Mouse (Mus musculus) midbrain, embryonic 16.5 days (tissue): Measurements from ENCODE around the gene Mgat4e. TPM values are rescaled to one million over a fixed set of nuclear protein-coding genes. Genes with fewer than 3 reads are reported as not detected.

Experiments used
- ATAC-seq: fragments of 200-750 bp; cut with Nextera tagmentation; 2 replicates; pipeline ENCODE4 v1.8.0; 2017; ENCODE audit warnings: moderate TSS enrichment
- H3K27ac ChIP-seq: fragments of 300-500 bp; sonication (generic); 2 replicates; pipeline ENCODE4 v1.5.1; 2014; ENCODE audit warnings: mild to moderate bottlenecking, low read length, mixed read lengths
- H3K27me3 ChIP-seq: fragments of 300-500 bp; sonication (generic); 2 replicates; pipeline ENCODE4 v1.6.1; 2014; ENCODE audit warnings: low read depth, low read length, mixed read lengths; ENCODE audit not compliant: control insufficient read depth, insufficient read depth
- H3K36me3 ChIP-seq: fragments of 300-500 bp; sonication (generic); 2 replicates; pipeline ENCODE4 v1.6.1; 2014; ENCODE audit warnings: mild to moderate bottlenecking, low read length, moderate library complexity, mixed read lengths; ENCODE audit not compliant: control insufficient read depth, insufficient read depth
- H3K4me1 ChIP-seq: fragments of 300-500 bp; sonication (generic); 2 replicates; pipeline ENCODE4 v1.6.1; 2014; ENCODE audit warnings: mild to moderate bottlenecking, low read length, mixed read lengths; ENCODE audit not compliant: control insufficient read depth, insufficient read depth
- H3K4me2 ChIP-seq: fragments of 300-500 bp; sonication (generic); 2 replicates; pipeline ENCODE4 v1.6.1; 2014; ENCODE audit warnings: mild to moderate bottlenecking, low read length, mixed read lengths
- H3K4me3 ChIP-seq: fragments of 300-500 bp; sonication (generic); 2 replicates; pipeline ENCODE4 v1.5.1; 2014; ENCODE audit warnings: low read depth, mild to moderate bottlenecking, low read length, moderate library complexity, mixed read lengths
- H3K9ac ChIP-seq: fragments of 300-500 bp; sonication (generic); 2 replicates; pipeline ENCODE4 v1.6.1; 2014; ENCODE audit warnings: low read depth, low read length, mixed read lengths
- H3K9me3 ChIP-seq: fragments of 300-500 bp; sonication (generic); replicated peaks from 2 replicates; pipeline ENCODE4 v1.6.1; 2014; ENCODE audit warnings: mild to moderate bottlenecking, low read length, mixed read lengths; ENCODE audit not compliant: control insufficient read depth, poor library complexity, severe bottlenecking
- WGBS: fragments of 180-500 bp; shearing (Covaris S2); extraction: QIAGEN DNeasy Blood & Tissue Kit; methylation state at CpG from one replicate; pipeline ENCODE4 v1.1.7; 2014; 5-methylcytosine and 5-hydroxymethylcytosine counted together
- polyA plus RNA-seq: library from polyadenylated mRNA; unstranded; fragments of >200 nt; fragmentation: Nextera tagmentation; extraction: Ambion mirVana; gene quantifications from 2 replicates; pipeline ENCODE4 v1.2.1, GENCODE M21; 2015

The Mgat4e gene
- polyA plus RNA-seq, 1 experiment from 2014 or later = not detected

DNA sequence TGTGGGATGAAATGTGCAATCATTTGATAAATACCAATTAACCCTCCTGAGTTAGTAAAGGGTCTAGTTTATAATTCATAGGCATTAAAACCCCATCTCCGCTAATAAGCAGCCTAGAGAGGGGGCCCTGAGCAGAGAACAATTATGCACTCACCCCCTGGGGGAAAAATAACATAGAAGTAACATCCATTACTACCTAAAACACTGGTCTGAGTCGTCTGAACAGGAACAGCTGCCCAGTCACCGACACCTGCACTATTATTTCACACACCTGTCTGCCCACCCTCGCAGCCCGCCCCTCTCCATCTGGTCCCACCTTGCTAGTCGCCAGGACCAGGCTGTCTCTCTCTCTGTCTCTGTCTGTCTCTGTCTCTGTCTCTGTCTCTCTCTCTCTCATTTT is 36.9 kb downstream of the Mgat4e start:
- 57% methylated on average over 6 of the region's 6 CpGs for WGBS
- H3K4me2 ChIP-seq = no peak overlapping the region; the same call in 1 of the 2 replicates
- no peak overlapping the region for H3K27ac ChIP-seq
- H3K9ac ChIP-seq = no peak overlapping the region
- H3K4me1 ChIP-seq = no peaks in the 10 kb centered on the region; the same call in 1 of the 2 replicates
- H3K36me3 ChIP-seq = peaks cover 4% of the 10 kb centered on the region; the same call in 1 of the 2 replicates
- no peak for ATAC-seq
- no peak overlapping the region for H3K4me3 ChIP-seq
- no peaks in the 10 kb centered on the region for H3K9me3 ChIP-seq
- 0 out of 2 replicates have a peak, but pooled peaks cover 2% of the 10 kb centered on the region for H3K27me3 ChIP-seq

GRCm38 (mm10) chr1:134512183-134512582 is 37.3 kb downstream of the Mgat4e start:
- Histone ChIP-seq H3K27ac (no peak overlapping the region), H3K36me3 (peaks cover 8% of the 10 kb centered on the region; the same call in 1 of the 2 replicates), H3K4me2 (no peak overlapping the region), H3K9ac (no peak overlapping the region), H3K4me1 (no peaks in the 10 kb centered on the region; the same call in 1 of the 2 replicates), H3K9me3 (no peaks in the 10 kb centered on the region), H3K4me3 (no peak overlapping the region), H3K27me3 (0 out of 2 replicates have a peak, but pooled peaks cover 2% of the 10 kb centered on the region)
- WGBS = 54% methylated on average over 4 of the region's 4 CpGs
- no peak for ATAC-seq

DNA sequence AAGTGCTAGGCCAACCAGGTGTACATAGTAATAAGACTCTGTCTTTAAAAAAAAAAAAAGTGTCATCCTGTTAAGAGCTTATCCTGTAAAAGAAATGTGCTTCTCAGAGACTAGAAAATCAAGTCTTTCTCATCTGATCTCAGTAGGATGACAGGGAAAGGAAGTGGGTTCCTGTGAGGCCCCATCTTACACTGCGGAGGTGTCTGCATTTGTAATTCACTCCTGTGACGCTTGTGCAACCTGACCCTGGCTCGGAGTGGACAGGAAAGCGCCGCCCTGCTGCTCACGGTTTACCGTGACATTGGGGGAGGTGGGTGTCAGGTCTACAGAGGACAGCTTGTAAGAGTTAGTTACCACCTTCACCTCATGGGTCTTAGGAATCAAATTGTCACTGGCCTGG is 39.5 kb downstream of the Mgat4e start:
- Histone ChIP-seq H3K9me3 (no peaks in the 10 kb centered on the region), H3K4me3 (no peak overlapping the region), H3K27me3 (0 out of 2 replicates have a peak, but pooled peaks cover 2% of the 10 kb centered on the region), H3K4me2 (no peak overlapping the region), H3K9ac (no peak overlapping the region), H3K27ac (no peak overlapping the region), H3K4me1 (no peaks in the 10 kb centered on the region; the same call in 1 of the 2 replicates), H3K36me3 (peaks cover 22% of the 10 kb centered on the region)
- ATAC-seq = no peak
- 58% methylated on average over 7 of the region's 7 CpGs for whole genome bisulfite sequencing

- Histone ChIP-seq H3K9me3 (no peaks in the 10 kb centered on the region), H3K4me3 (no peak overlapping the region), H3K27me3 (no peaks in the 10 kb centered on the region), H3K36me3 (peaks cover 25% of the 10 kb centered on the region), H3K27ac (no peak overlapping the region), H3K9ac (no peak overlapping the region), H3K4me2 (no peak overlapping the region), H3K4me1 (no peaks in the 10 kb centered on the region)
- ATAC-seq = no peak
- WGBS = 99% methylated on average over 8 of the region's 8 CpGs
These were observed 43.3 kb downstream of the Mgat4e start for GRCm38 (mm10) chr1:134506201-134506600.

GRCm38 (mm10) chr1:134500916-134501315 is 48.6 kb downstream of the Mgat4e start:
- Histone ChIP-seq H3K4me3 (no peak overlapping the region), H3K4me2 (no peak overlapping the region), H3K36me3 (peaks cover 9% of the 10 kb centered on the region; the same call in 1 of the 2 replicates), H3K27me3 (no peaks in the 10 kb centered on the region), H3K4me1 (peaks cover 3% of the 10 kb centered on the region), H3K27ac (no peak overlapping the region), H3K9me3 (no peaks in the 10 kb centered on the region), H3K9ac (no peak overlapping the region)
- 90% methylated on average over 1 of the region's 1 CpGs for WGBS
- ATAC-seq = no peak

DNA sequence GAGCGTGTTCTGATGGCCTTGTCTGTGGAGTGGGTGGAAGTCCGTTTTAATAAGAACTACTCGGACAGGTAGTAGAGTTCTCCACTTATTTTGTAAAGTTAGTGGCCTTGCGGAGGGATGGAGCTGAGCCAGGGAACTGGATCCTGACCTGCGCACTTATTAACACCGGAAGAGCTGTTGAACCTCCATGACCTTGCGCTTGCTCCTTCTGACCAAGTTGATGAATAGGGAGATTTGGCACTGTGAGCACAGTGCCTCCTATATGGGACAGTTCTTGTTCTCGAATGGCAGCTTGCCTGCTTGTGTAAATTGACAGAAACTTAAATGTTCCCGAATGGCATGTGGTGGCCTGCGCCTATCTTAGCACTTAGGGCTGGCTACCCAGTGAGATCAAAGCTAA is 53.5 kb downstream of the Mgat4e start:
- 87% methylated on average over 10 of the region's 10 CpGs for WGBS
- no peak overlapping the region for H3K4me3 ChIP-seq
- H3K4me2 ChIP-seq = peak overlapping the region; percentile 73; the same call in 1 of the 2 replicates
- peaks cover 15% of the 10 kb centered on the region for H3K4me1 ChIP-seq
- H3K27ac ChIP-seq = no peak overlapping the region
- no peak overlapping the region for H3K9ac ChIP-seq
- 0 out of 2 replicates have a peak, but pooled peaks cover under 1% of the 10 kb centered on the region for H3K36me3 ChIP-seq
- no peaks in the 10 kb centered on the region for H3K27me3 ChIP-seq
- no peak for ATAC-seq
- H3K9me3 ChIP-seq = no peaks in the 10 kb centered on the region

GRCm38 (mm10) chr1:134495216-134495539 is 54.3 kb downstream of the Mgat4e start:
- WGBS = 19% methylated on average over 5 of the region's 5 CpGs
- peak overlapping the region; percentile 80 for H3K9ac ChIP-seq

GRCm38 (mm10) chr1:134494428-134495215 is 54.9 kb downstream of the Mgat4e start, which contains the start of gene Rabif:
Gene Rabif, plus strand, starts transcription at chr1:134494648.
- peak; percentile 99 for ATAC-seq
- WGBS = under 1% methylated on average over 57 of the region's 58 CpGs

More at GRCm38 (mm10) chr1:134495216-134495539, 54.3 kb downstream of the Mgat4e start:
- ATAC-seq = no peak
- H3K4me3 ChIP-seq = peak overlapping the region; percentile 77
- H3K27me3 ChIP-seq = no peaks in the 10 kb centered on the region
- peaks cover 15% of the 10 kb centered on the region for H3K4me1 ChIP-seq
- H3K9me3 ChIP-seq = no peaks in the 10 kb centered on the region
- no peaks in the 10 kb centered on the region for H3K36me3 ChIP-seq
- H3K27ac ChIP-seq = peak overlapping the region; percentile 95
- peak overlapping the region; percentile 73 for H3K4me2 ChIP-seq

GRCm38 (mm10) chr1:134493956-134494355 is 55.5 kb downstream of the Mgat4e start:
- peaks cover 5% of the 10 kb centered on the region; the same call in 1 of the 2 replicates for H3K36me3 ChIP-seq
- 25% methylated on average over 5 of the region's 5 CpGs for WGBS
- no peaks in the 10 kb centered on the region for H3K27me3 ChIP-seq
- H3K9me3 ChIP-seq = no peaks in the 10 kb centered on the region
- peak; percentile 4; the same call in 1 of the 2 replicates for ATAC-seq
- H3K4me3 ChIP-seq = peak overlapping the region; percentile 77
- peak overlapping the region; percentile 75 for H3K9ac ChIP-seq
- peak overlapping the region; percentile 95 for H3K27ac ChIP-seq
- peak overlapping the region; percentile 73 for H3K4me2 ChIP-seq
- H3K4me1 ChIP-seq = peaks cover 15% of the 10 kb centered on the region

More at GRCm38 (mm10) chr1:134494428-134495215, 54.9 kb downstream of the Mgat4e start, which contains the start of gene Rabif:
- peaks cover 15% of the 10 kb centered on the region for H3K4me1 ChIP-seq
- H3K27me3 ChIP-seq = no peaks in the 10 kb centered on the region
- no peaks in the 10 kb centered on the region for H3K36me3 ChIP-seq
- H3K9me3 ChIP-seq = no peaks in the 10 kb centered on the region
- H3K4me2 ChIP-seq = peak within 1 kb of the TSS; percentile 73
- H3K9ac ChIP-seq = peak within 1 kb of the TSS; percentile 80
- peak within 1 kb of the TSS; percentile 77 for H3K4me3 ChIP-seq
- peak within 1 kb of the TSS; percentile 95 for H3K27ac ChIP-seq
